Mouse (Mus musculus) forebrain, embryonic 14.5 days (tissue): ENCODE results near the gene Rubcnl. TPM values are rescaled to one million over a fixed set of nuclear protein-coding genes. Genes with fewer than 3 reads are reported as not detected.

Experiments
- ATAC-seq: fragments of 200-750 bp; cut with Nextera tagmentation; 2 replicates; pipeline ENCODE4 v1.8.0; 2017; ENCODE audit warnings: mild to moderate bottlenecking, moderate library complexity
- DNase-seq: peaks from one replicate; pipeline ENCODE4 v3.0.0-alpha.2; 2015; ENCODE audit warnings: low spot score
- H3K27ac ChIP-seq: fragments of 300-500 bp; sonication (generic); 2 replicates; pipeline ENCODE4 v1.5.1; 2014; ENCODE audit warnings: low read depth, mild to moderate bottlenecking, control low read depth, low read length, moderate library complexity
- H3K27me3 ChIP-seq: fragments of 300-500 bp; sonication (generic); replicated peaks from 2 replicates; pipeline ENCODE4 v1.6.1; 2014; ENCODE audit warnings: low read length, control low read depth, mixed read lengths; ENCODE audit not compliant: control insufficient read depth, insufficient read depth
- H3K36me3 ChIP-seq: fragments of 300-500 bp; sonication (generic); 2 replicates; pipeline ENCODE4 v1.6.1; 2014; ENCODE audit warnings: low read length, control low read depth; ENCODE audit not compliant: control insufficient read depth, insufficient read depth
- H3K4me1 ChIP-seq: fragments of 300-500 bp; sonication (generic); 2 replicates; pipeline ENCODE4 v1.6.1; 2014; ENCODE audit warnings: antibody characterized with exemption, low read length, control low read depth; ENCODE audit not compliant: control insufficient read depth, insufficient read depth
- H3K4me2 ChIP-seq: fragments of 300-500 bp; sonication (generic); 2 replicates; pipeline ENCODE4 v1.6.1; 2014; ENCODE audit warnings: mild to moderate bottlenecking, control low read depth, low read length
- H3K4me3 ChIP-seq: fragments of 300-500 bp; sonication (generic); 2 replicates; pipeline ENCODE4 v1.5.1; 2014; ENCODE audit warnings: low read depth, low read length, control low read depth
- H3K9ac ChIP-seq: fragments of 300-500 bp; sonication (generic); 2 replicates; pipeline ENCODE4 v1.6.1; 2014; ENCODE audit warnings: mild to moderate bottlenecking, low read length, control low read depth, moderate library complexity
- H3K9me3 ChIP-seq: fragments of 300-500 bp; sonication (generic); replicated peaks from 2 replicates; pipeline ENCODE4 v1.6.1; 2016; ENCODE audit warnings: low read length, control low read depth, mixed read lengths; ENCODE audit not compliant: control insufficient read depth
- WGBS: fragments of 180-500 bp; shearing (Covaris S2); extraction: QIAGEN DNeasy Blood & Tissue Kit; methylation state at CpG from one replicate; pipeline ENCODE4 v1.1.7; 2014; 5-methylcytosine and 5-hydroxymethylcytosine counted together
- polyA plus RNA-seq: library from polyadenylated mRNA; unstranded; fragments of >200 nt; fragmentation: Nextera tagmentation; extraction: Ambion mirVana; gene quantifications from 2 replicates; pipeline ENCODE4 v1.2.1, GENCODE M21; 2014

Rubcnl gene
- polyA plus RNA-seq, 1 experiment from 2014 or later: 0.30 TPM

GRCm38 (mm10) chr14:75071091-75071490 is 55.3 kb downstream of the Rubcnl start:
- H3K9ac ChIP-seq: no peak overlapping the region
- DNase-seq (no peak), ATAC-seq (no peak)
- no peaks in the 10 kb centered on the region for H3K27me3 ChIP-seq
- 91% methylated on average over 15 of the region's 15 CpGs for WGBS
- H3K4me3 ChIP-seq: no peak overlapping the region
- H3K27ac ChIP-seq: no peak overlapping the region
- no peaks in the 10 kb centered on the region for H3K36me3 ChIP-seq
- no peaks in the 10 kb centered on the region for H3K9me3 ChIP-seq
- H3K4me1 ChIP-seq: no peaks in the 10 kb centered on the region
- no peak overlapping the region for H3K4me2 ChIP-seq

GRCm38 (mm10) chr14:75075299-75076180 is 59.7 kb downstream of the Rubcnl start:
- H3K9me3 ChIP-seq: no peaks in the 10 kb centered on the region
- WGBS: 66% methylated on average over 10 of the region's 10 CpGs
- H3K4me2 ChIP-seq: no peak overlapping the region
- no peak for DNase-seq
- no peaks in the 10 kb centered on the region for H3K27me3 ChIP-seq
- H3K36me3 ChIP-seq: no peaks in the 10 kb centered on the region
- no peak overlapping the region for H3K4me3 ChIP-seq
- ATAC-seq: no peak
- H3K4me1 ChIP-seq: no peaks in the 10 kb centered on the region
- no peak overlapping the region for H3K27ac ChIP-seq
- no peak overlapping the region for H3K9ac ChIP-seq

- Histone ChIP-seq H3K36me3 (no peaks in the 10 kb centered on the region), H3K4me3 (no peak overlapping the region), H3K4me1 (no peaks in the 10 kb centered on the region), H3K9ac (no peak overlapping the region), H3K9me3 (no peaks in the 10 kb centered on the region), H3K4me2 (no peak overlapping the region), H3K27me3 (no peaks in the 10 kb centered on the region), H3K27ac (no peak overlapping the region)
- DNase-seq (peak; percentile 59), ATAC-seq (no peak)
- WGBS: 53% methylated on average over 6 of the region's 6 CpGs
These were observed 62.1 kb downstream of the Rubcnl start for GRCm38 (mm10) chr14:75077946-75078345.

Other genes with a start within 250 kb of the Rubcnl start
- 6.8 and 10.7 TPM in 2 replicates for gene Lrch1, start 68.2 kb upstream of the Rubcnl start, polyA plus RNA-seq
- gene Lrrc63, start 114.9 kb downstream of the Rubcnl start, polyA plus RNA-seq: 0.09 TPM in 1 of 2 replicates, not detected in the other
- 13.0 and 16.5 TPM in 2 replicates for gene Lcp1, start 115.1 kb downstream of the Rubcnl start, polyA plus RNA-seq
- 0.25 TPM in 1 of 2 replicates, not detected in the other for gene Cpb2, start 226.3 kb downstream of the Rubcnl start, polyA plus RNA-seq